Mouse (Mus musculus) gastrocnemius, adult 2 months (tissue): ENCODE data around the gene Adam22. TPM values are rescaled to one million over a fixed set of nuclear protein-coding genes. Genes with fewer than 3 reads are reported as not detected.

ENCODE experiments used
- DNase-seq: peaks from one replicate; pipeline ENCODE4 v3.0.0; 2022
- H3K27ac ChIP-seq: fragments of 200-600 bp; 2 replicates; pipeline ENCODE4 v1.8.1; 2022; ENCODE audit warnings: mild to moderate bottlenecking
- H3K4me3 ChIP-seq: fragments of 200-600 bp; 2 replicates; pipeline ENCODE4 v1.8.1; 2022; ENCODE audit warnings: mild to moderate bottlenecking, moderate library complexity
- CTCF ChIP-seq: fragments of 200-600 bp; IDR thresholded peaks from 2 replicates; pipeline ENCODE4 v1.8.1; 2022; ENCODE audit warnings: antibody characterized with exemption, mild to moderate bottlenecking, moderate library complexity
- intact Hi-C: fragments of 180-260 bp; cut with DNase I; formaldehyde crosslinking; loops from one replicate; pipeline ENCODE4 v1.15.1; 2025
- total RNA-seq, 2 experiments: library from RNA; stranded (reverse); gene quantifications; 2 replicates each; pipeline ENCODE4 v1.2.3; 2021

The Adam22 gene
- total RNA-seq, 2 experiments from 2014 or later = 1.6 to 2.8 TPM

DNA sequence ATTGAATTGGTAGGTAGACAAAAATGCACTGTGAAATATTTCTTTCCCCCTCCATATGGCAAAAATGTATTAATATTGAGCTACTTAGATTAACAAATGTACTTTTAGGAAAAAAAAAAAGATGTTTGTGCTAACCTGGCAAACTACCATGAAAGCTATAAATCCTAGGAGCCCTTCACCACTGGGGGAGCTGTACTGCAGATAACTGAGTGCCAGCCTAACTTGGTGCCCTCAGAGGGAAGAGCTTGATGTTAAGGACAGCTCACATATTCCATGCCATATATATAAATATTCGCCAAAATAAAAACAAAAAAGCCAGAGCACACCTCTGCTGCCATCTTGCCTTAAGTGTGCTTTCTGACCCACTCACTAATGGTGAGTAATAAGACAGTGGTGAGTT lies 5.6 kb downstream of the Adam22 start:
- no peak overlapping the region for H3K4me3 ChIP-seq
- H3K27ac ChIP-seq = no peak overlapping the region
- no peak for DNase-seq
- intact Hi-C loops = loop anchor here (10.0 kb wide), 1 partner anchor 198 kb away; no protein-coding TSS in a partner anchor
- peak; percentile 29; the same call in 1 of the 2 replicates for TF ChIP-seq CTCF

DNA sequence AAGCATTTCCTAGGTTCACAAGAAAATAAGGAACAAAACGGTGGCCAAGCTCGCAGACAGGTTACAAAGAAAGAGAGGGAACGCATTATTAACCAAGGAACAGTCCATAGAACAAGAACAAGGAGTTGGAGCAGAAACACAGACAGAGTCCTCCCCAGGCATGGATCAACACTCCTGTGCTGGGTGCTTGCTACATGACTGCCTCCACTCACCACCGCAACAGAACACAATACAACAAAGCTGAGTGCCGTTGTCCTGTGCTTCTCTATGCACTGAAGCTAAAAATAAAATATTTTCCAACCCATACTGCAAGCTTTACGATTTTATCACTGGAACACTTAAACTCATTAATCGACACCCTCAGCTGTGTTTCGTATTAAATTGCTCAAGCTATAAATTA lies 10.3 kb downstream of the Adam22 start:
- no peak for DNase-seq
- intact Hi-C loops = no loop called here
- TF ChIP-seq CTCF = no peak
- no peak overlapping the region for H3K4me3 ChIP-seq
- H3K27ac ChIP-seq = peak overlapping the region; percentile 53

DNA sequence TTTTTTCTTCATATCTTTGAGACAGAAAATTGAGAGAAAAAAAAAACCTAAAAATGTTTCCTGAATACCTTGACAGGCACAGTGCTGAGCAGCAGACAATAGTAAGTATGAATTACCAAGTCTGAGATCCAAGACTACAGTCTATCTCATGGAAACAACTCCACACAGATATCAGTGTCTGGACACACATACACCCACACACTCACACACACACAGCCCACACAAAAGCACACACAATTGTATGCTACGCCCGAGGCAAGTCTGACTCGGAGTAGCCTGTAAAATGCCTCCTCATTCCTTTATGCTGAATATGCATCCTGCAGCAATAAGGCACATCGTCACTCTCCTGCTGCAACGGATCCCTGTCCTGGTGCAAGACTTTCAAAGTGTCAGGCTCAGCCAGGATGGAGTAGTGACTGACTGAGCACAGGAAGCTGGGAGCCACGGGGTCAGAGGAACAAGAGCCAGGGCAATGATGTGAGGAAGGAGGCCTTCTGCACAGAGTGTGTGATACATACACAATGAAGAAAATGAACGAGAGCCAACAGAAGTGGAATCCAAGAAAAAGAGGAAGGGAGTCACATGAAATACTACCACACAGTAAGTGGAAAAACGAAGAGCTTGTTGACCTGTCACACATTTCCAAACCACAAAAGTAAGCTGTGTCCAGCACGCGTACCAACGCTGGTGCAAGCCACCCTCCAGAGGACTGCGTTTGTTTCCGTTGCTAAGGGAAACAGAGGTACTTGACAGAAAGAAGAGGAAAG lies 10.9 kb downstream of the Adam22 start:
- no peak for TF ChIP-seq CTCF
- DNase-seq = peak; percentile 29
- intact Hi-C loops = no loop called here
- Histone ChIP-seq H3K27ac (peak overlapping the region; percentile 53), H3K4me3 (no peak overlapping the region)

DNA sequence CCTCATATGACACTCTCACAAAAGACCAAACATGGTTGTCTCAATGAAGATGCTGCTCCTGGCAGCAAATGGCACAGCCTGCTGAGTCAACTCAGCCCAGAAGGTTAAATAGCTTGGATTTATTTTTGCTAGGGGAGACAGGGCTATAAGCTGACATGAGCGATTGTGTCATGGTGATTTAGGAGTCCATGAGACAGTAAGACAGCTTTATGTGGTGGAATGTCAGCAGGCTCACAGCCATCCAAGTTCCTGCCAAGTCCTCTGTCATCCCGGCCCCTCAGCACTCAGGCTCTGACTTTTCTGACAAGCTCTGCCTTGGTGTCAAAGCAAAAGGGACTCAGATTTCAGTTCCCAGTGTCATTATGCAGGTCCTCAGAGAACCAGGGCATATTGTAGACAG lies 11.6 kb downstream of the Adam22 start:
- no peak for DNase-seq
- intact Hi-C loops = no loop called here
- no peak for TF ChIP-seq CTCF
- Histone ChIP-seq H3K4me3 (no peak overlapping the region), H3K27ac (no peak overlapping the region)

DNA sequence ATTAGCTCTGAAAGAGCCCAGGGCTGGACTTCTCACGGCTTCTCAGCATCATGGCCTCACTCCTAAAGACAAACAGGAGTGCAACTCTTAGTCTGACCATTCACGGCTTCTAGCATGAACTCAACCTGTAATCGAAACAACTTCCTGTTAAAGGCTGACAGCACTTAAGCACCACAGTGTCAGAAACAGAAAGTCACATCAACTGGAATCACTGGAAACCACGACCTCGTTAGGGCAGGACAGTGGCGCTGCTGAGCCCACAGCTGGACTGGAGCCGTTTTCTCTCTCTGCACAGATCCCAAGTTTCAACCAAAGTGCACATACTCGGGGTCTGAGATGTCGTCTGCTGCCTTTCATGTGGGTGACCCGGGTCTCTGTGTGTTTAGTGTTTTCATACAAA lies 18.4 kb downstream of the Adam22 start:
- intact Hi-C loops = no loop called here
- H3K4me3 ChIP-seq = no peak overlapping the region
- DNase-seq = no peak
- no peak overlapping the region for H3K27ac ChIP-seq
- no peak for TF ChIP-seq CTCF

DNA sequence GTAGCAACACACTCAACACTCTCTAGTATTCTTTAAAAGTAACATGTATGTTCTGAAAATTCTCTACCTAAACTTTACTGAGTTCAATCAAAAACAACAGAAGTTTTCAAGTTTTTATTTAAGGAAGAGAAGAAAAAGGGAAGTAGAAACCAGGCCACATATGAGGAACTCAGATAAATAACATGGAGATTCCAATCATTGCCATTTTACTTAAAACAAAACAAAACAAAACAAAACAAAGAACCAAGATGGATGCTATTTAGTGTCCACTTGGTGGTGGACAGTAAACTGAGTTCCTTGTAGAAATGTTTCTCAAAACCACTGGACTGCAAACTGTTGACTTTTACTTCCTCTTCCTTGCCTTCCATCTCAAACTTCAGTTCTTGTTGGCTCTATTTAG lies 21.6 kb downstream of the Adam22 start:
- no peak overlapping the region for H3K4me3 ChIP-seq
- no peak overlapping the region for H3K27ac ChIP-seq
- TF ChIP-seq CTCF = no peak
- no peak for DNase-seq
- intact Hi-C loops = no loop called here

DNA sequence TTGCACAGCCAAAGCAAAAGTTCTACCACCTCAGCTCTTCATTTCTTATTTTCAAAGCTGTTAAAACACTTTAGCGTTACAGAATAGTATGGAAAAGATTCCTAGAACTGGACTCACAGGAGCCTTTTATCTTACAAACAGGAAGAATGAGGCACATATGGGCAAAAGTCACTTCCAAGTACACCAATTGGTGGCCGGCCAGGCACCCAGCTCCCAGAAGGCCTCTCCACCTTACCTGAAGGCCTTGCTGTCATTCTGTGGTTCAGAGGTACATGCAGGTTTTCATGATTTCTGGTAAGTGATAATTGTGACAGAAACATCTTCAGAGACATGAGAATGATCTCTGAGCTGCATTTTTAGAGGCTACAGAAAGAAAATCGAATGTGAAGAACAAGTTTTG lies 24.7 kb downstream of the Adam22 start:
- Histone ChIP-seq H3K27ac (no peak overlapping the region), H3K4me3 (no peak overlapping the region)
- intact Hi-C loops = no loop called here
- DNase-seq = no peak
- TF ChIP-seq CTCF = no peak

DNA sequence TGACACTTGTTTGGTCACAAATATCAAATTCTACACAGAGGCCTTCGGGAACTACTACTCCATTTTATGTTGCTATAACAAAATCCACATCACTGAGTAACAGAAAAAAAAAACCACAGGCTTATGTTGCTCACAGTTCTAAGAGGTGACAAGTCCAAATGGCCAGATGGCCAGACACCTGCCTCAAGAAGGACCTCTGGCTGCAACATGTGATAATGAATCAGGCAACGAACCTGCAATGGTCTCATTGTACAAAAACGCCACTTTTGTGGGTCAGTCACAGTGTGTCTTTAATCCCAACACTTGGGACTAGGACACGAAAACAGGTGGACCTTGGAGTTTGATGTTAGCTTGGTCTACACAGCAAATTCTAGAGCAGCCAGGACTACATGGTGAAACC lies 26.3 kb downstream of the Adam22 start:
- H3K4me3 ChIP-seq = no peak overlapping the region

DNA sequence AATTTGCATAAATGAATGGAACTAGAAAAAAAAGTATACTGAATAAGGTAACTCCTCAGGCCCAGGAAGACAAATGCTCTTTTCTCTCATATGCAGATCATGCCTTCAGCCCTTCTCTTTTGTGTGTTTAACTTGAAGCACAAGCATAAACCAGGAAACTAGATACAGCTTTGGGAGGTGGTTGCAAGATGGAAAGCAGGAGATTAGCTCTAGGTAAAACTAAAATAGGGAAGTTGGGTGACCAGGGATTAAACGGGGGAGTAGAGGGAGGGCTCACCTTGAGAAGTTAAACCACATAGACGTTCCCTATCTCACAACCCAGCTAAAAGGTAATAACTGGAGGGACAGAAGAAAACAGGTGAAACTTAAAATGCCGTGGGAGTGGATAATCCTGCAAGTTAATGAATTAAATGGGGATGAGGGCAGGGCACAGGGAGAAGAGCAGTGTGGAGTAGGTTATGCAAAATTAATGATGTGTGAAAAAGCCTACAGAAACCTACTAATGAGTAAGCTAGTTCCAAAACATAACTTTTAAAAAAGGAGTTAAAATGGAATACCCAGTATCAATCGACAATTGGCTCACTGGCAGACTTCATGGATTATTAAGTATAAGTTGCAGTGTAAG lies 40.2 kb downstream of the Adam22 start:
- H3K4me3 ChIP-seq = no peak overlapping the region
- intact Hi-C loops = no loop called here
- DNase-seq = no peak
- H3K27ac ChIP-seq = no peak overlapping the region
- TF ChIP-seq CTCF = no peak

More for the DNA sequence above, 26.3 kb downstream of the Adam22 start:
- intact Hi-C loops = no loop called here
- TF ChIP-seq CTCF = no peak
- no peak overlapping the region for H3K27ac ChIP-seq
- no peak for DNase-seq

DNA sequence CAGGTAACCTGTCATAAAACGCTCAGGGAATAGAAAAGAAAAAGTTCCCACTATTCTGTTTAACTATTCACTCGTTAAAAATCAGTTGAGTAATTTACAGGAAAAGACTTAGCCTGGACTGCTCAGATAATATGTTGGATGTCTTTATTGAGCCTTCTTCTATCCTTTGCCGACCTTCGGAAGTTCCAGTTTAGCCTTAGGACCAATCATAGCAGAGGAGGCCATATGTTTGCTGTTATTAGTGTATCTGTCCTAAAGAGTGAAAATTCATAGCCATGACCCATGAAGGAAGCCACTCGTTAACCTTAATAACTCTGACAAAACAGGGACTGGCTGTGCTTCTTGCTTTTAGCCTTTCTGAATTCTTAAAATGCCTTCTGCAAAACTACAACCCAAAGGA lies 41.3 kb downstream of the Adam22 start:
- intact Hi-C loops = no loop called here
- no peak for TF ChIP-seq CTCF
- no peak overlapping the region for H3K27ac ChIP-seq
- DNase-seq = no peak
- no peak overlapping the region for H3K4me3 ChIP-seq

DNA sequence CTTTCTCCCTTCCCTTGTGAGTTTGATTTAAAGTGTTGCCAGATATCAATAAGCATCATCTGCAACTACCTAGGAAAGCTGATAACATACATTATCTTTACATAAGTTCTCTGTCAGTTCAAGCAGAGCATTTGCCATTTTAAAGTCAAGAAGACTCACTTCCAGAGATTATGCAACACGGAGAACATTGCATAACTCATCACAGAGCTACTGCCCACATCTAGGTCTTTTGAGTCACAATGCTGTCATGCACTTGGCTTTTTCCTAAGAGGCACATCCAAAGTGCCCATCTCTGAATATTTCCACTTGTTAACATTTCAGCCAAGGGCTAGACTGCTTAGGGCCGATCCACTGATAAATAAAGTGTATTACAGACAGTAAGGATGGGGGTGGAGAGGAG lies 55.6 kb downstream of the Adam22 start:
- no peak for TF ChIP-seq CTCF
- DNase-seq = no peak
- no peak overlapping the region for H3K4me3 ChIP-seq
- intact Hi-C loops = no loop called here
- peak overlapping the region; percentile 67 for H3K27ac ChIP-seq

DNA sequence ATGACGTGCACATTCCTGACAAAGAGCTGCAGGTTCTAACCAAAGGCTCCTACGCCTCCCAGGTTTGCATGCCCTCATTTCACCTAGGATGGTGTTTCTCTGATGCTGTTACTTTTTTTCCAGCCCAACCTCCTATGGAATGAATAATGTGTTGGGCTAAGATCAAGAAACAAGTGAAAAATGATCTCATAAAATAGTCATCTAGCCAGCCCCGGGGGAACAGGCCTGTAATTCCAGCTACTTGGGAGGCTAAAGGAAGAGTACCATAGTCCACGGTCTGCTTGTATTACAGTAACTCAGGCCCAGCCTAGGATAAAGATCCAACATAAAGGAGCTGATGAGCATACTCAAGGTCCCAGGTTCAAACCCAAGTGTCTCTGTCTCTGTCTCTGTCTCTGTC lies 57.1 kb downstream of the Adam22 start:
- no peak for DNase-seq
- TF ChIP-seq CTCF = no peak
- Histone ChIP-seq H3K4me3 (no peak overlapping the region), H3K27ac (peak overlapping the region; percentile 61)
- intact Hi-C loops = no loop called here

DNA sequence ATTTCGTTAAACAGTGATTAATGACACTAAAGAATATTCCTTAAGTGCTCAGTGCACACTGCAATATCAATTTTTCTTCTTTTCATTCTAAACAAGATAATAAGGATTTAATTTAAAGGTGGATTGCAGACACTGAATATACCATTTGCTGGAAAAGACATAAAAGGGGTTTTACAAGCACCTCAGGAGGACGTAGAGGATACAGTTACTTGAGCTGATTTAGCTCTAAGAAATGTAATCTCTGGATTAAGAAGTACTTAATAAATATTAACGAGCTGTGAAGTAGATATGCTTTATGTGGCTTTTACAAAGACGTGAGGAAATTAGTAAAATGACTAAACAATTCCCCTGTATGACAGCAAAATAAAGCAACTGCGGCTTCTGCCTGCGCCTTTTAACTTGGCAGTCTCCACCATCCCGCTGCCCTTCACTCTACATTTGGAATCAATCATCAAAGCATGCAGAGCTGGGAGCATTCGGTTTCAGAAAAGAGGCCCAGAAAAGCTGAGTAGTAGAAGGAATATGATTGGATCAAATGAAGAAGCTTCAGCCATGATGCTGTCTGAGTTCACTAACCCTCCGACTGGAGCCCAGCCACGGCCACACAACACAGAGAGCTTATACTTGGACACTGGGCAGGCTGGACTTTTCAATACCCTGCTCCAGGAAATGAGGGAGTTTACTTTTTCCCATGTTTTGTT lies 70.1 kb downstream of the Adam22 start:
- peak overlapping the region; percentile 71 for H3K27ac ChIP-seq
- no peak for TF ChIP-seq CTCF
- intact Hi-C loops = no loop called here
- no peak overlapping the region for H3K4me3 ChIP-seq
- no peak for DNase-seq

DNA sequence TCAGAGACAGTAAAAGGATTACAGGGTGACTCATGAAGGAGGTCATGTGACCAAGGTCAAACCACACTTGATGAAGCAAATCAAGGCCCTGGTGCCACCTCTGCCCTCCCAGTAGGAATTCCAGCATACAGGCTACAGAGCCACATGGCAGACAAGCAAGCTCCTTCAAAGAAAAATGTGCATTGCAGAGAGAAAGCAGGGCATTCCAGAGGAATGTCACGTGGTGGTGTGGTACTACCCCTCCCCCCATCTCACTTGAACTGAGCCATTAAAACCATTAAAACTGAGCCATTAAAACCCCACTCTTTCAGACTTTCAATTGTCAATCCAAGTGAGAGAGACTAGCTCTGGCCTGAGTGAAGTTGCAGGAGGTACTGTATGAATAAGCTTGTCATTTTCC lies 74.7 kb downstream of the Adam22 start:
- H3K4me3 ChIP-seq = no peak overlapping the region
- no peak for TF ChIP-seq CTCF
- DNase-seq = no peak
- intact Hi-C loops = no loop called here
- 0 out of 2 replicates have a peak overlapping the region, but pooled peaks have one; percentile 8 for H3K27ac ChIP-seq
